Mouse (Mus musculus): Measurements from ENCODE around the gene Adipor1. TPM values are rescaled to one million over a fixed set of nuclear protein-coding genes. Genes with fewer than 3 reads are reported as not detected.
A peak's percentile ranks its signal among the peaks of the same experiment; 100 is the strongest.

Adipor1 gene
- polyA plus RNA-seq, 1 experiment from 2014 or later, result 174 TPM

DNA sequence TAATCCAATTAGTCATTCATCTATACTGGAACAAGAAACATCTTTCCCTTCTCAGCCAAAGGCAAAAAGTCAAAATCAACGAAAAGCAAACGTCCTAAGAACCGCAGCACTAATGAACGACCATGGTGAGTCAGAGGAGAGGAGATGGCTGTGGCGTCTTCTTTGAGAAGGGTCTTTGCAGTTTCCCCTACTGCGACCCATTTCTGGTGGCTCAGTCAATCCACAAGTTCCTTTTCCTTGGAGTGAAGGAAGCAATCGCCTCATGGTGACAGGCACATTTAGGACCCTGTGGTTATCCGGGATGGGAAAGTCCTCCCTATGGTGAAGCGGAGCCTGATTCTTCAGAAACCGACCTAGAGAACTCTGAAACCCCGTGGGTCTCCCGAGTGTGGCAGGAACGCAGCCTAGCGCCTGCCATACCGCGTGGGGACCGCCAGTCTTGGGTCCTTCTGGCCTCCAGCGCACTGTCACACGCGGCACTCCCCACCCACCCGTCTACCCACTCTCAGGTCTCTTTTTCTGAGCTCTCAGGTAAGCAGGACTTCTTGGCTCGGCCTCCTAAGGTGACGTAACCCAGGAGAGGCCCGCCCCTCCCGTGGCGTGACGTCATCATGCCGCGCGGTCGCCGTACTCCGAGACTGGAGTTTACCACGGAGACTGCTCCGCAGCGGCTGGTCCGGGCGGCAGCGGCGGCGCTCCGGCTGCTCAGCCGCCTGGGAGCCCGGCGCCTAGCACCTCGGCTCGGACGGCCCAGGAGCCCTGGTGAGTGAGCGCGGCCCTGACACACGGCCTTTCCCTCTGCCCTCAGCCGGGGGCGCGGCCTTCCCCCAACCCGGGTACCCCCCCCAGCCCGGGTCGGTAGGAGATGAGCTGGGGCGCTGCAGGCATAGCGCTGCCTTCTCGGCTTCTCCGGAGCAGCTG lies 40.0 kb downstream of the Adipor1 start, which contains the start of gene Klhl12:
Gene Klhl12, plus strand, starts transcription at position 628 of the 921 bp plus-strand sequence.
- Histone ChIP-seq H3K4me3 (ENCODE audit: low read depth, low read length) (peak within 1 kb of the TSS; percentile 95), H3K9me3 (replicated peaks; ENCODE audit: control insufficient read depth, low read length) (no peaks in the 10 kb centered on the region), H3K4me2 (ENCODE audit: low read depth, low read length) (peak within 1 kb of the TSS; percentile 61), H3K4me1 (ENCODE audit: control insufficient read depth, low read depth, low read length) (peaks cover 27% of the 10 kb centered on the region), H3K27ac (ENCODE audit: low read length) (peak within 1 kb of the TSS; percentile 94), H3K36me3 (ENCODE audit: control insufficient read depth, insufficient read depth) (peaks cover 11% of the 10 kb centered on the region), H3K27me3 (ENCODE audit: control insufficient read depth, insufficient read depth, low read depth, low read length) (no peaks in the 10 kb centered on the region), H3K9ac (ENCODE audit: low read depth, low read length) (peak within 1 kb of the TSS; percentile 99)
- WGBS (ENCODE audit: insufficient replicate concordance), result under 1% methylated on average over 61 of the region's 61 CpGs
- peak; percentile 95 for ATAC-seq (ENCODE audit: low read depth)

DNA sequence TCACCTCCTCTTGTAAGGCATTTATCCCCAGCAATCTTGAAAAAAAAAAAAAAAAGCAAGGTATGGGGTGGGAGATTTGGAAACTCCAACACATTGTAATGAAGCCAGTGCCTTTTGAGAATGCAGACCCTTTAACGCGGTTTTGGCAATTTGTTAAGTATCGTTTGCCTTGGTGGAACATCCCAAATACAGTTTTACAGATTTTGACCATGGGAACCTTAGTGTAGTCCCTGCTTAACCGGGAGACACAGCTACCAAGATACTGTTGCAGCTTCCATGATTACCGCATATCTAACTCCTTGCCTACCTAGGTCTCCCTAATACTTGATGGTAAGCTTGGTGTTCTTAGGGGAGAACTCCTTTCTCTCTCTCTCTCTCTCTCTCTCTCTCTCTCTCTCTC lies 40.9 kb downstream of the Adipor1 start:
- H3K27me3 ChIP-seq (ENCODE audit: control insufficient read depth, insufficient read depth, low read depth, low read length), result no peaks in the 10 kb centered on the region
- peak overlapping the region; percentile 61 for H3K4me2 ChIP-seq (ENCODE audit: low read depth, low read length)
- H3K9me3 ChIP-seq (replicated peaks; ENCODE audit: control insufficient read depth, low read length), result no peaks in the 10 kb centered on the region
- ATAC-seq (ENCODE audit: low read depth), result no peak
- peaks cover 13% of the 10 kb centered on the region for H3K36me3 ChIP-seq (ENCODE audit: control insufficient read depth, insufficient read depth)
- H3K27ac ChIP-seq (ENCODE audit: low read length), result peak overlapping the region; percentile 94
- H3K4me3 ChIP-seq (ENCODE audit: low read depth, low read length), result peak overlapping the region; percentile 95
- peak overlapping the region; percentile 99 for H3K9ac ChIP-seq (ENCODE audit: low read depth, low read length)
- peaks cover 33% of the 10 kb centered on the region for H3K4me1 ChIP-seq (ENCODE audit: control insufficient read depth, low read depth, low read length)
- 16% methylated on average over 5 of the region's 5 CpGs for WGBS (ENCODE audit: insufficient replicate concordance)

DNA sequence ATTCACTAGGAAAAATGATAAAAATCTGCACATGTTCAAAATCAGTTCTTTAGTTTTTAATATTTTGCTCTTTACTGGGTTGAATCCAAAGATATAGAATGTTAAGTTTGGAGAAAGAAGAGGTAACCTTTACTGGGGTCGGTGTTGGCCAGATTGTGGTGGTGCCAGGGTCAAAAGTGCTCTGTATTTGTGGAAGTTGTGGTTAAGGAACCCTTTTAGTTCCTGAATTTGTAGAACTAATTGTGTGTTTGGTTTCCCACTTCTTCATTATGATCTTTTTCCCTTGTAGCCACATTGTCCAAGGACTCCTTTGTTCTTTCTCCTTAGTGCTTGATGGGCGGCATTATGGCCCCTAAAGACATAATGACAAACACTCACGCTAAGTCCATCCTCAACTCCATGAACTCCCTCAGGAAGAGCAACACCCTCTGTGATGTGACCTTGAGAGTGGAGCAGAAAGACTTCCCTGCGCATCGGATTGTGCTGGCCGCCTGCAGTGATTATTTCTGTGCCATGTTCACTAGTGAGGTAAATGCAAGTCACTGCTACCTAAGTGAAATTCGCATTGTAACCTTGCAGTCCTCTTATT lies 43.1 kb downstream of the Adipor1 start:
- WGBS (ENCODE audit: insufficient replicate concordance), result 79% methylated on average over 7 of the region's 7 CpGs
- no peak for ATAC-seq (ENCODE audit: low read depth)
- H3K27me3 ChIP-seq (ENCODE audit: control insufficient read depth, insufficient read depth, low read depth, low read length), result no peaks in the 10 kb centered on the region
- no peak overlapping the region for H3K9ac ChIP-seq (ENCODE audit: low read depth, low read length)
- peaks cover 44% of the 10 kb centered on the region for H3K4me1 ChIP-seq (ENCODE audit: control insufficient read depth, low read depth, low read length)
- peak overlapping the region; percentile 51 for H3K27ac ChIP-seq (ENCODE audit: low read length)
- no peaks in the 10 kb centered on the region for H3K9me3 ChIP-seq (replicated peaks; ENCODE audit: control insufficient read depth, low read length)
- H3K36me3 ChIP-seq (ENCODE audit: control insufficient read depth, insufficient read depth), result peaks cover 27% of the 10 kb centered on the region
- no peak overlapping the region for H3K4me3 ChIP-seq (ENCODE audit: low read depth, low read length)
- H3K4me2 ChIP-seq (ENCODE audit: low read depth, low read length), result peak overlapping the region; percentile 12; the same call in 1 of the 2 replicates

- Histone ChIP-seq H3K36me3 (ENCODE audit: control insufficient read depth, insufficient read depth) (peaks cover 38% of the 10 kb centered on the region), H3K4me1 (ENCODE audit: control insufficient read depth, low read depth, low read length) (peaks cover 38% of the 10 kb centered on the region)
- 15% methylated on average over 1 of the region's 1 CpGs for WGBS (ENCODE audit: insufficient replicate concordance)
Observed at GRCm38 (mm10) chr1:134460294-134461284, 45.4 kb downstream of the Adipor1 start.

More at GRCm38 (mm10) chr1:134460294-134461284, 45.4 kb downstream of the Adipor1 start:
- Histone ChIP-seq H3K4me2 (ENCODE audit: low read depth, low read length) (peak overlapping the region; percentile 59), H3K27me3 (ENCODE audit: control insufficient read depth, insufficient read depth, low read depth, low read length) (no peaks in the 10 kb centered on the region), H3K9ac (ENCODE audit: low read depth, low read length) (peak overlapping the region; percentile 49), H3K27ac (ENCODE audit: low read length) (peak overlapping the region; percentile 96), H3K9me3 (replicated peaks; ENCODE audit: control insufficient read depth, low read length) (no peaks in the 10 kb centered on the region), H3K4me3 (ENCODE audit: low read depth, low read length) (peak overlapping the region; percentile 25; the same call in 1 of the 2 replicates)
- peak; percentile 98 for ATAC-seq (ENCODE audit: low read depth)

Other genes starting within 250 kb of the Adipor1 start
- gene Chil1, start 233.2 kb upstream of the Adipor1 start, polyA plus RNA-seq (2015; fragmentation: Nextera tagmentation; extraction: Ambion mirVana), result 16.1 and 19.9 TPM in 2 replicates
- 0.55 and 1.7 TPM in 2 replicates for gene Mybph, start 221.9 kb upstream of the Adipor1 start, polyA plus RNA-seq (2015; fragmentation: Nextera tagmentation; extraction: Ambion mirVana)
- gene Adora1, start 179.9 kb upstream of the Adipor1 start, polyA plus RNA-seq (2015; fragmentation: Nextera tagmentation; extraction: Ambion mirVana), result 2.3 and 3.6 TPM in 2 replicates
- gene Myog, start 125.4 kb upstream of the Adipor1 start, polyA plus RNA-seq (2015; fragmentation: Nextera tagmentation; extraction: Ambion mirVana), result 2.4 and 4.4 TPM in 2 replicates
- 1.7 and 2.0 TPM in 2 replicates for gene Ppfia4, start 82.5 kb upstream of the Adipor1 start, polyA plus RNA-seq (2015; fragmentation: Nextera tagmentation; extraction: Ambion mirVana)
- 48.7 and 51.6 TPM in 2 replicates for gene Tmem183a, start 53.4 kb upstream of the Adipor1 start, polyA plus RNA-seq (2015; fragmentation: Nextera tagmentation; extraction: Ambion mirVana)
- not detected in 2 replicates for gene 4933406M09Rik, start 29.4 kb upstream of the Adipor1 start, polyA plus RNA-seq (2015; fragmentation: Nextera tagmentation; extraction: Ambion mirVana)
- gene Cyb5r1, start 9.8 kb upstream of the Adipor1 start, polyA plus RNA-seq (2015; fragmentation: Nextera tagmentation; extraction: Ambion mirVana), result 18.3 and 19.2 TPM in 2 replicates
- gene Klhl12, start 40.2 kb downstream of the Adipor1 start, polyA plus RNA-seq (2015; fragmentation: Nextera tagmentation; extraction: Ambion mirVana), result 33.5 and 34.9 TPM in 2 replicates
- 15.0 and 15.8 TPM in 2 replicates for gene Rabif, start 79.3 kb downstream of the Adipor1 start, polyA plus RNA-seq (2015; fragmentation: Nextera tagmentation; extraction: Ambion mirVana)
- not detected in 2 replicates for gene Mgat4e, start 134.3 kb downstream of the Adipor1 start, polyA plus RNA-seq (2015; fragmentation: Nextera tagmentation; extraction: Ambion mirVana)
- 5.5 and 5.6 TPM in 2 replicates for gene Kdm5b, start 144.8 kb downstream of the Adipor1 start, polyA plus RNA-seq (2015; fragmentation: Nextera tagmentation; extraction: Ambion mirVana)
- 0.02 and 0.04 TPM in 2 replicates for gene Syt2, start 231.3 kb downstream of the Adipor1 start, polyA plus RNA-seq (2015; fragmentation: Nextera tagmentation; extraction: Ambion mirVana)

Data from liver, embryonic 16.5 days (tissue).